Mouse (Mus musculus) embryonic facial prominence, embryonic 11.5 days (tissue): ENCODE data around the gene Vmo1. TPM values are rescaled to one million over a fixed set of nuclear protein-coding genes. Genes with fewer than 3 reads are reported as not detected.

Experiments
- ATAC-seq: fragments of 200-750 bp; cut with Nextera tagmentation; replicated peaks from 2 replicates; pipeline ENCODE4 v1.8.0; 2017; ENCODE audit warnings: low read depth; ENCODE audit not compliant: insufficient number of reproducible peaks, low FRiP score, low TSS enrichment
- DNase-seq: peaks from one replicate; pipeline ENCODE4 v3.0.0-alpha.2; 2015; ENCODE audit warnings: low spot score
- H3K27ac ChIP-seq: fragments of 300-500 bp; sonication (generic); replicated peaks from 2 replicates; pipeline ENCODE4 v1.5.1; 2014; ENCODE audit warnings: mild to moderate bottlenecking, low read depth, low read length, control low read depth
- H3K27me3 ChIP-seq: fragments of 300-500 bp; sonication (generic); 2 replicates; pipeline ENCODE4 v1.6.1; 2014; ENCODE audit warnings: mild to moderate bottlenecking, low read length, moderate library complexity, mixed read lengths; ENCODE audit not compliant: control insufficient read depth, insufficient read depth
- H3K36me3 ChIP-seq: fragments of 300-500 bp; sonication (generic); replicated peaks from 2 replicates; pipeline ENCODE4 v1.6.1; 2014; ENCODE audit warnings: low read depth, mild to moderate bottlenecking, low read length, moderate library complexity, mixed read lengths; ENCODE audit not compliant: control insufficient read depth, insufficient read depth
- H3K4me1 ChIP-seq: fragments of 300-500 bp; sonication (generic); 2 replicates; pipeline ENCODE4 v1.6.1; 2014; ENCODE audit warnings: low read length, mixed read lengths; ENCODE audit not compliant: control insufficient read depth, insufficient read depth
- H3K4me2 ChIP-seq: fragments of 300-500 bp; sonication (generic); 2 replicates; pipeline ENCODE4 v1.6.1; 2014; ENCODE audit warnings: low read depth, mild to moderate bottlenecking, control low read depth, low read length, moderate library complexity
- H3K4me3 ChIP-seq: fragments of 300-500 bp; sonication (generic); 2 replicates; pipeline ENCODE4 v1.5.1; 2014; ENCODE audit warnings: low read depth, low read length, control low read depth
- H3K9ac ChIP-seq: fragments of 300-500 bp; sonication (generic); replicated peaks from 2 replicates; pipeline ENCODE4 v1.6.1; 2014; ENCODE audit warnings: mild to moderate bottlenecking, control low read depth, low read length
- H3K9me3 ChIP-seq: fragments of 300-500 bp; sonication (generic); replicated peaks from 2 replicates; pipeline ENCODE4 v1.6.1; 2016; ENCODE audit warnings: mild to moderate bottlenecking, low read length, inconsistent platforms, mixed read lengths; ENCODE audit not compliant: control insufficient read depth
- WGBS: fragments of 180-500 bp; shearing (Covaris S2); extraction: QIAGEN DNeasy Blood & Tissue Kit; methylation state at CpG from one replicate; pipeline ENCODE4 v1.1.7; 2014; 5-methylcytosine and 5-hydroxymethylcytosine counted together
- polyA plus RNA-seq: library from polyadenylated mRNA; unstranded; fragments of >200 nt; fragmentation: Nextera tagmentation; extraction: Ambion mirVana; gene quantifications from 2 replicates; pipeline ENCODE4 v1.2.1, GENCODE M21; 2014

Vmo1 gene
- polyA plus RNA-seq, 1 experiment from 2014 or later, result 0.45 TPM

DNA sequence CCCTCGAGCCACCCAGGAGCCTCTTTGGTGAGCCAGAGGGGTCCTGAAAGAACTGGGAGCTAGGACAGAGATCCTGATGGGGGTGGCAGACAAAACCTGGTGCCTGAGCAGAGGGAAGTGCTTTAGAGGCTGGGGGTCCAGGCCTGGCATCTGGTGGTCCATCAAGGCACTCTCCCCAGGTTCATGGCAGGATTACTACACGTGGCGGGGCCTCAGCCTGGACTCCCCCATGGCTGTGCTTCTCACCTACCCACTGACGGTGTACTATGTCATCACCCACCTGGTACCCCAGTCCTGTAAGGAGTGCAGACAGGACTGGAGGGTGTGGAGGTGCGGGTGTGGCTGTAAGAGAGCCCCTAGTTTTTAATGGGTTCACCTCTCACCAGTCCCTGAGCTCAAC is 50.4 kb downstream of the Vmo1 start:
- Histone ChIP-seq H3K27me3 (peaks cover 24% of the 10 kb centered on the region), H3K4me3 (no peak overlapping the region), H3K4me1 (no peaks in the 10 kb centered on the region; the same call in 1 of the 2 replicates), H3K27ac (no peak overlapping the region), H3K9me3 (no peaks in the 10 kb centered on the region), H3K9ac (no peak overlapping the region), H3K4me2 (no peak overlapping the region), H3K36me3 (no peaks in the 10 kb centered on the region)
- DNase-seq, result no peak
- 74% methylated on average over 5 of the region's 5 CpGs for WGBS
- ATAC-seq, result no peak

Other genes starting within 250 kb of the Vmo1 start
- gene Alox12e, start 192.0 kb downstream of the Vmo1 start, polyA plus RNA-seq, result 0.14 and 0.43 TPM in 2 replicates
- gene Alox15, start 162.6 kb downstream of the Vmo1 start, polyA plus RNA-seq, result 0.34 and 0.84 TPM in 2 replicates
- 34.9 and 39.4 TPM in 2 replicates for gene Pelp1, start 104.6 kb downstream of the Vmo1 start, polyA plus RNA-seq
- gene Arrb2, start 82.0 kb downstream of the Vmo1 start, polyA plus RNA-seq, result 21.4 and 24.1 TPM in 2 replicates
- 38.7 and 46.9 TPM in 2 replicates for gene Med11, start 62.7 kb downstream of the Vmo1 start, polyA plus RNA-seq
- gene Zmynd15, start 55.2 kb downstream of the Vmo1 start, polyA plus RNA-seq, result 0.18 and 0.26 TPM in 2 replicates
- 0.81 and 0.91 TPM in 2 replicates for gene Cxcl16, start 54.6 kb downstream of the Vmo1 start, polyA plus RNA-seq
- 0.36 TPM in 1 of 2 replicates, not detected in the other for gene Tm4sf5, start 9.4 kb downstream of the Vmo1 start, polyA plus RNA-seq
- gene Gltpd2, start 4.6 kb upstream of the Vmo1 start, polyA plus RNA-seq, result 0.46 TPM in 1 of 2 replicates, not detected in the other
- 827 and 878 TPM in 2 replicates for gene Psmb6, start 10.8 kb upstream of the Vmo1 start, polyA plus RNA-seq
- not detected in 2 replicates for gene Gm40193, start 18.3 kb upstream of the Vmo1 start, polyA plus RNA-seq
- gene Pld2, start 25.4 kb upstream of the Vmo1 start, polyA plus RNA-seq, result 1.6 and 2.2 TPM in 2 replicates
- gene Mink1, start 48.3 kb upstream of the Vmo1 start, polyA plus RNA-seq, result 12.6 and 13.7 TPM in 2 replicates
- not detected in 2 replicates for gene 4930544D05Rik, start 101.2 kb upstream of the Vmo1 start, polyA plus RNA-seq
- gene Chrne, start 104.6 kb upstream of the Vmo1 start, polyA plus RNA-seq, result not detected in 2 replicates
- 0.93 and 1.3 TPM in 2 replicates for gene Gp1ba, start 124.5 kb upstream of the Vmo1 start, polyA plus RNA-seq
- gene Rnf167, start 132.6 kb upstream of the Vmo1 start, polyA plus RNA-seq, result 81.9 and 92.8 TPM in 2 replicates
- gene Slc25a11, start 132.9 kb upstream of the Vmo1 start, polyA plus RNA-seq, result 144 and 150 TPM in 2 replicates
- gene Pfn1, start 140.0 kb upstream of the Vmo1 start, polyA plus RNA-seq, result 1,669 and 1,679 TPM in 2 replicates
- 30.7 and 40.4 TPM in 2 replicates for gene Eno3, start 142.6 kb upstream of the Vmo1 start, polyA plus RNA-seq
- gene Spag7, start 154.8 kb upstream of the Vmo1 start, polyA plus RNA-seq, result 107 and 118 TPM in 2 replicates
- 4.4 and 7.3 TPM in 2 replicates for gene Camta2, start 173.5 kb upstream of the Vmo1 start, polyA plus RNA-seq
- gene Inca1, start 185.5 kb upstream of the Vmo1 start, polyA plus RNA-seq, result 0.73 and 0.82 TPM in 2 replicates
- gene Kif1c, start 185.9 kb upstream of the Vmo1 start, polyA plus RNA-seq, result 7.5 and 8.3 TPM in 2 replicates
- gene Zfp3, start 249.6 kb upstream of the Vmo1 start, polyA plus RNA-seq, result 6.7 and 7.3 TPM in 2 replicates